Mouse (Mus musculus): Measurements from ENCODE around the gene Neu3. TPM values are rescaled to one million over a fixed set of nuclear protein-coding genes. Genes with fewer than 3 reads are reported as not detected.

Neu3 gene
- polyA plus RNA-seq (2012; rRNA removed), result 2.9 and 3.1 TPM in 2 replicates

DNA sequence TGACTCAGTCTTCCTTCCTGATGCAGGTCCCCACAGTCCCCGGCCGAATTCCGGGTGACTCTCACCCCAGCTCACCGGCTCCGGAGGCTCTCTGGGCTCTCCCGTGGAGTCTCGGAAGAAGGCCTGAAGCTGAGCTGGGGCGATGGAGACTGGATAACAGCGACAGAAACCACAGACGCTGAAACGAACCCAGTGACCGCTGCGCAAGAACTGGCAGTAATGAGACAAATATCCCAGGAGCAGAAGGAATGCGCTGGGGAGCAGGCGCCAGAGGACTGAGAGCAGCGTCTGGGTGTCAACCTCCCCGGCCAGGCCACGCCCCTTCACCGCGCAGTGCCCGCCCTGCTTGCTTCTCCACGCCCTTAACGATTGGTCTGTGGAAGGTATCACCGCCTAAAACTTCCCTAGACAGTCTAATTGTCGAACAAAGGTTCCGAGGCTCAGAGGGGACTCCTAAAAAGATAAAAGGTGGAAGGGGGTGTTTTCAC lies at the start of gene Neu3:
Neu3 (minus strand) TSS at position 335 of the 488 bp plus-strand sequence.
- Histone ChIP-seq H3K27ac (ENCODE audit: insufficient read depth, low read length) (peak within 1 kb of the TSS; percentile 22; the same call in 1 of the 2 replicates), H3K4me3 (replicated peaks; ENCODE audit: insufficient read depth, low read depth, low read length) (peak within 1 kb of the TSS; percentile 62), H3K27me3 (ENCODE audit: control insufficient read depth, insufficient read depth, low read length) (no peaks in the 10 kb centered on the region), H3K4me1 (ENCODE audit: control insufficient read depth, insufficient read depth, low read length) (no peaks in the 10 kb centered on the region)
- under 1% methylated on average over 26 of the region's 26 CpGs for WGBS
- DNase-seq, result peak; percentile 92 to 94
- TF ChIP-seq POLR2A (IDR thresholded peaks at IDR 0.05; ENCODE audit: borderline replicate concordance, insufficient read depth, low read length) (peak; percentile 73; the same call in 1 of the 2 replicates), CTCF (IDR thresholded peaks at IDR 0.05; ENCODE audit: borderline replicate concordance, insufficient read depth, low read depth, low read length) (no peak)

DNA sequence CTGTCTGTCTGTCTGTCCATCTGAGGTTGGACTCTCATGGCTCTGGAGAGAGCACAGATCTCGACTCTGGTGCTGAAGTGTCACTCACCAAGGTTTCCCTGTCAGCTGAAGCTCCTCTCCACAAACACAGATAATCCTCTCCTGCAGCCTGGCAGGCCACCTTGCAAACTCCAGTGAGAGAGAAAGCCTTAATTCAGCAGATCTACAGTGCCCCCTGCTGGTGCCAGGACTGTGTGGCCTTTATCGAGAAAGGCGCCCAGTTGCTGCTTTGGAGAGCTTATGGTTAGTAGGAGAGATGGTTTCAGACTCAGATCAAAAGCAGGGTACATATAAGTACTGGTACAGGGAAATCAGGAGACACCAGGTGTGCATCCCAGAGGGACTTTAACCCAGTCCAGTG lies 48.1 kb upstream of the Neu3 start:
- no peaks in the 10 kb centered on the region for H3K27me3 ChIP-seq (ENCODE audit: control insufficient read depth, insufficient read depth, low read length)
- TF ChIP-seq CTCF (IDR thresholded peaks at IDR 0.05; ENCODE audit: borderline replicate concordance, insufficient read depth, low read depth, low read length) (peak; percentile 80), POLR2A (IDR thresholded peaks at IDR 0.05; ENCODE audit: borderline replicate concordance, insufficient read depth, low read length) (no peak)
- no peaks in the 10 kb centered on the region for H3K4me1 ChIP-seq (ENCODE audit: control insufficient read depth, insufficient read depth, low read length)
- peak; percentile 58 to 67 for DNase-seq
- H3K4me3 ChIP-seq (replicated peaks; ENCODE audit: insufficient read depth, low read depth, low read length), result no peak overlapping the region
- 7% methylated on average over 3 of the region's 3 CpGs for WGBS
- H3K27ac ChIP-seq (ENCODE audit: insufficient read depth, low read length), result no peak overlapping the region

DNA sequence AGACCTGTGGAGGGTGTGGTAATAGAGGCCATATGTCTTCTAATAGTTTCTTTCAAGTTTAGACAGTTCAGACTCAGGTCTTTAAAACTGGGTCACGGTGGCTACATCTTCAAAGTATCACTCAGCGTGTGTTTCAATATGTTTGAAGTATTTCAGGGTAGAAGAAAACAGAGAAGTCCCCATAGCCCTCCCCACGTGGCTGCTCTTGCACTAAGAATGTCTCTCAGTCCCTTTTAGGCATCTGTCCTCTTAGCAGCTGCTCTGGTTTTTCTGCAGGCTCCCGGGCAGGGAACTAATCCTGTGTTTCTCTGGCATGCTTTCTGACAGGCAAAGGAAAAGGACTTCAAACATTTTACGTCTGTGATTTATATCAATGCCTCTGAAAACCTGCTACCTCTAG lies 47.7 kb upstream of the Neu3 start:
- no peaks in the 10 kb centered on the region for H3K4me1 ChIP-seq (ENCODE audit: control insufficient read depth, insufficient read depth, low read length)
- H3K27ac ChIP-seq (ENCODE audit: insufficient read depth, low read length), result no peak overlapping the region
- 54% methylated on average over 5 of the region's 5 CpGs for WGBS
- H3K4me3 ChIP-seq (replicated peaks; ENCODE audit: insufficient read depth, low read depth, low read length), result no peak overlapping the region
- no peak for DNase-seq
- H3K27me3 ChIP-seq (ENCODE audit: control insufficient read depth, insufficient read depth, low read length), result no peaks in the 10 kb centered on the region
- TF ChIP-seq CTCF (IDR thresholded peaks at IDR 0.05; ENCODE audit: borderline replicate concordance, insufficient read depth, low read depth, low read length) (no peak), POLR2A (IDR thresholded peaks at IDR 0.05; ENCODE audit: borderline replicate concordance, insufficient read depth, low read length) (no peak)

DNA sequence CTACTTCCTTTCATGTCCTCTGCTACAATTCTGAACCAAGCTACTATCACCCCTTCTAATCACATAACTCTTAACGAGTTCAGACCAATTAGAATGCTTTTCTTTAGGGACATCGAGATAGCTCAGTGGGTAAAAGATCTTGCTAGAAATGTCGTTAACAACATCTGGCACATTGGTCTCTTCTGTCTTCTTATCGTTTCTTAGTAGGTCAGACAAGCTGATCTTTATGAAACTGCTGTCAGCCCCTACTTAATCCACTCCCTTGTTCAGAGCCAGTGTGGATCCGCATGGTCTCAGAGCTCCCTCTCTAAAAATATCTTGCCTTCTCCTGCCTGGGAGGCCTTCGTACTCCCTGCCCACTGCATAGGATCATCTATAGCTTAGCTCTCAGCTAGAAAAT lies 45.7 kb upstream of the Neu3 start:
- Histone ChIP-seq H3K27me3 (ENCODE audit: control insufficient read depth, insufficient read depth, low read length) (no peaks in the 10 kb centered on the region), H3K4me3 (replicated peaks; ENCODE audit: insufficient read depth, low read depth, low read length) (no peak overlapping the region), H3K27ac (ENCODE audit: insufficient read depth, low read length) (no peak overlapping the region), H3K4me1 (ENCODE audit: control insufficient read depth, insufficient read depth, low read length) (no peaks in the 10 kb centered on the region)
- TF ChIP-seq POLR2A (IDR thresholded peaks at IDR 0.05; ENCODE audit: borderline replicate concordance, insufficient read depth, low read length), result no peak
- TF ChIP-seq CTCF (IDR thresholded peaks at IDR 0.05; ENCODE audit: borderline replicate concordance, insufficient read depth, low read depth, low read length), result no peak
- no peak for DNase-seq
- 78% methylated on average over 6 of the region's 6 CpGs for WGBS

DNA sequence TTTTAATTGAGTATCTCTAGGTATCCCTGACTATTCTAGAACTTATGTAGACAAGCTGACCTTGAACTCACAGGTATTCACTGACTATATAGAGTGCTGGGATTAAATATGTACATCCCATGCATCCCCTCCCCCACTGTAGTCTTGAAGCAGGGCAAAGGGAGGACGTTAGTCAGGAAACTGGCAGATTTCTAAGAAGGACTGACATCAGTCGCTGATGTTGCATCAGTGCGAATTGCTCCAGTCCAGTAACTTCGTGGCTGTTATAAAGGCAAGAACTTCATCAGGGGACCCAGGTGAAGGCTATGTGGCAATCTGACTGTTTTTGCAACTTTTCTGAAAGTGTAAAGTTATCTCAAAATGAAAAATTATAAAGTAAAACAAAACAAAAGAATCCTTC lies 41.1 kb upstream of the Neu3 start:
- 69% methylated on average over 4 of the region's 4 CpGs for WGBS
- Histone ChIP-seq H3K27me3 (ENCODE audit: control insufficient read depth, insufficient read depth, low read length) (no peaks in the 10 kb centered on the region), H3K27ac (ENCODE audit: insufficient read depth, low read length) (no peak overlapping the region), H3K4me3 (replicated peaks; ENCODE audit: insufficient read depth, low read depth, low read length) (no peak overlapping the region), H3K4me1 (ENCODE audit: control insufficient read depth, insufficient read depth, low read length) (no peaks in the 10 kb centered on the region)
- TF ChIP-seq POLR2A (IDR thresholded peaks at IDR 0.05; ENCODE audit: borderline replicate concordance, insufficient read depth, low read length), result no peak
- no peak for TF ChIP-seq CTCF (IDR thresholded peaks at IDR 0.05; ENCODE audit: borderline replicate concordance, insufficient read depth, low read depth, low read length)
- no peak for DNase-seq

DNA sequence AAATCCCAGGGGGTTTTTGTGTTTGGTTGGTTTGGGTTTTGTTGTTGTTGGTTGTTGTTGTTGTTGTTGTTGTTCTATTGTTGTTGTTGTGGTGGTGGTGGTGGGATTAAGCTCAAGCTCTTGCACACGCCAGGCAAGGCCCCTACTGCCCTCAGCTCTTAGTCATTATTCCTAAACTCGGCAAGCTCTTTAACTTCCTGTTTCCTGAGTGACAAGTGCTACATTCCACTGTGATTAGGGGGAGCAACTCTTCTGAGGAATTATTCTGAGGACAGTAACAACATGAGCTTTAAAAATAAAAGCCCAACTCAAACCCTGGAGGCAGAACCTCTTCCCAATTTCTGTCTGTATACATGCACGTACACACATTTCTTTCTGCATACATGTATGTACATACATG lies 37.0 kb upstream of the Neu3 start:
- 65% methylated on average over 3 of the region's 3 CpGs for WGBS
- H3K27me3 ChIP-seq (ENCODE audit: control insufficient read depth, insufficient read depth, low read length), result no peaks in the 10 kb centered on the region
- TF ChIP-seq CTCF (IDR thresholded peaks at IDR 0.05; ENCODE audit: borderline replicate concordance, insufficient read depth, low read depth, low read length) (no peak), POLR2A (IDR thresholded peaks at IDR 0.05; ENCODE audit: borderline replicate concordance, insufficient read depth, low read length) (no peak)
- no peak overlapping the region for H3K4me3 ChIP-seq (replicated peaks; ENCODE audit: insufficient read depth, low read depth, low read length)
- H3K27ac ChIP-seq (ENCODE audit: insufficient read depth, low read length), result no peak overlapping the region
- H3K4me1 ChIP-seq (ENCODE audit: control insufficient read depth, insufficient read depth, low read length), result no peaks in the 10 kb centered on the region
- no peak for DNase-seq

DNA sequence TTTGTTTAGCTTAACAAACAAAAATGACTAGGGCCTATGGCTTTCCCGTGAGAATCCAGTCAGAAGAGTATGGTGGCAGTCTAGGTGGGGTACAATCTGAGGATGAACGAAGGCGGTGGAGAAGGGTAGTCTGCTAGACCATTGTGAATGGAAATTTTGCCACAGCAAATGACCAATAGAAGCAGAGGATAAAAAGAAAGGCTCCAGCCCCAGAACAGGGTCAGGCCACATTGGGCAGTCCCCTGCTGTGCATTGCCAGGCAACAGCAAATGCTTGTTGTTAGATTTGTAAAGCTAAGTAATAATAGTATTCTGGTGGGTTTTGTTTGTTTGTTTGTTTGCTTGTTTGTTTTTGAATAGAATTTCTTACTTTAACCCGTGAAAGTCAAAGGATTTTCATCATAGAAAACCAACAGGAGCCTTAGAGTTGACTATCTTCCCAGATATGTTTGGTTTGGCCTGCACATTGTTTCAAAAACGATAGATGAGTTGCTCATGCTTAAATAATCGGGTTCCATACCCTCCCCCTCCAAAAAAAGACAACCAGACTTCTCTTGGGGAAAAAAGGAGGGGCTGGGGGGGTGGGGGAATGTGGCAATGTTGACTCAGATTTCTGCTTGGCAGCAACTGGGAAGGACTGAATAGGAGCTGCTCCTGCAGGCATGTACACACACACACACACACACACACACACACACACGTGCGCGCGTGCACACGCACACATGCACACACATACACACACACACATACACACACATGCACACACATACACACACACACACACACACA lies 36.2 kb upstream of the Neu3 start:
- WGBS, result 37% methylated on average over 11 of the region's 11 CpGs
- DNase-seq, result peak in 1 of 2 experiments; percentile 17
- H3K27me3 ChIP-seq (ENCODE audit: control insufficient read depth, insufficient read depth, low read length), result no peaks in the 10 kb centered on the region
- no peaks in the 10 kb centered on the region for H3K4me1 ChIP-seq (ENCODE audit: control insufficient read depth, insufficient read depth, low read length)
- no peak overlapping the region for H3K4me3 ChIP-seq (replicated peaks; ENCODE audit: insufficient read depth, low read depth, low read length)
- no peak overlapping the region for H3K27ac ChIP-seq (ENCODE audit: insufficient read depth, low read length)
- TF ChIP-seq POLR2A (IDR thresholded peaks at IDR 0.05; ENCODE audit: borderline replicate concordance, insufficient read depth, low read length) (no peak), CTCF (IDR thresholded peaks at IDR 0.05; ENCODE audit: borderline replicate concordance, insufficient read depth, low read depth, low read length) (no peak)

DNA sequence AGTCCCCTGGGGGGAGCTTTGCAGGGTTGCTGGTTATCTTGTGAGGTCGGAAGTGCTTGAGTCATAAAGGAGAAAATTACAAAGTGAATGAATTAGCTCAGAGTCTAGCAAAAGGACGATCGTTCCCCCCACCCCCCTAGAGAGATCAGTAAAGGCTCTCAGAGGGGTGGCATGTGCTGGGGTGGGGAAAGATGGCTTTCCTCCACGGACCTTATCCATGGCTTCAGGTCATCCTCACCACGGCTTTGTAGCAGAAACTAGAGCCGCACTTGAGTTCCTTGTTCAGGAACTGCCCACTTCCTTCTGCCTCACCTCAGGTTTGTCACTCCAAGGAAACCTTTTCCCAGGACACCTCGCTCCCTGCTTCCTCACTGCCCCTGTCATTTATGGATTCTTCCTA lies 35.1 kb upstream of the Neu3 start, which contains the start of gene Spcs2:
Spcs2 (minus strand) TSS at position 101 of the 400 bp plus-strand sequence.
- H3K27ac ChIP-seq (ENCODE audit: insufficient read depth, low read length), result no peak within 1 kb of the TSS
- WGBS, result 56% methylated on average over 7 of the region's 7 CpGs

More for the DNA sequence above, 35.1 kb upstream of the Neu3 start, which contains the start of gene Spcs2:
- no peak within 1 kb of the TSS for H3K4me3 ChIP-seq (replicated peaks; ENCODE audit: insufficient read depth, low read depth, low read length)
- H3K4me1 ChIP-seq (ENCODE audit: control insufficient read depth, insufficient read depth, low read length), result no peaks in the 10 kb centered on the region
- DNase-seq, result no peak
- H3K27me3 ChIP-seq (ENCODE audit: control insufficient read depth, insufficient read depth, low read length), result no peaks in the 10 kb centered on the region
- TF ChIP-seq POLR2A (IDR thresholded peaks at IDR 0.05; ENCODE audit: borderline replicate concordance, insufficient read depth, low read length) (no peak), CTCF (IDR thresholded peaks at IDR 0.05; ENCODE audit: borderline replicate concordance, insufficient read depth, low read depth, low read length) (no peak)
